Mouse (Mus musculus) hindbrain, embryonic 16.5 days (tissue): ENCODE measurements at regions not wholly inside any gene's neighbourhood (a gene's known extent, or its start where the extent isn't known, plus 50 kb on each side); places are given as distances from the start of the nearest gene placed in this dataset.
"Not testable (repeated sequence)": the region's sequence is repeated elsewhere in the genome, so short reads cannot be mapped to it uniquely, and the experiment has no call there.

Source experiments
- ATAC-seq: fragments of 200-750 bp; cut with Nextera tagmentation; 2 replicates; pipeline ENCODE4 v1.8.0; 2017; ENCODE audit warnings: moderate TSS enrichment, moderate library complexity
- H3K27ac ChIP-seq: fragments of 300-500 bp; sonication (generic); 2 replicates; pipeline ENCODE4 v1.5.1; 2014; ENCODE audit warnings: low read depth, mild to moderate bottlenecking, control low read depth, low read length, moderate library complexity
- H3K27me3 ChIP-seq: fragments of 300-500 bp; sonication (generic); replicated peaks from 2 replicates; pipeline ENCODE4 v1.6.1; 2014; ENCODE audit warnings: low read length; ENCODE audit not compliant: control insufficient read depth, insufficient read depth
- H3K36me3 ChIP-seq: fragments of 300-500 bp; sonication (generic); 2 replicates; pipeline ENCODE4 v1.6.1; 2014; ENCODE audit warnings: mild to moderate bottlenecking, low read length, moderate library complexity, mixed read lengths; ENCODE audit not compliant: control insufficient read depth, insufficient read depth
- H3K4me1 ChIP-seq: fragments of 300-500 bp; sonication (generic); 2 replicates; pipeline ENCODE4 v1.6.1; 2014; ENCODE audit warnings: low read depth, low read length; ENCODE audit not compliant: control insufficient read depth, insufficient read depth
- H3K4me2 ChIP-seq: fragments of 300-500 bp; sonication (generic); 2 replicates; pipeline ENCODE4 v1.6.1; 2014; ENCODE audit warnings: mild to moderate bottlenecking, low read length, control low read depth, moderate library complexity
- H3K4me3 ChIP-seq: fragments of 300-500 bp; sonication (generic); 2 replicates; pipeline ENCODE4 v1.5.1; 2014; ENCODE audit warnings: mild to moderate bottlenecking, low read length, control low read depth, moderate library complexity
- H3K9ac ChIP-seq: fragments of 300-500 bp; sonication (generic); 2 replicates; pipeline ENCODE4 v1.6.1; 2014; ENCODE audit warnings: low read depth, mild to moderate bottlenecking, control low read depth, low read length, moderate library complexity
- H3K9me3 ChIP-seq: fragments of 300-500 bp; sonication (generic); 2 replicates; pipeline ENCODE4 v1.6.1; 2014; ENCODE audit warnings: mild to moderate bottlenecking, low read length, moderate library complexity; ENCODE audit not compliant: control insufficient read depth
- WGBS: fragments of 180-500 bp; shearing (Covaris S2); extraction: QIAGEN DNeasy Blood & Tissue Kit; methylation state at CpG from one replicate; pipeline ENCODE4 v1.1.7; 2014; 5-methylcytosine and 5-hydroxymethylcytosine counted together

- not testable (repeated sequence) for H3K27ac ChIP-seq
- WGBS: 69% methylated on average over 1 of the region's 1 CpGs
Measured at GRCm38 (mm10) chr8:28523506-28523905, 1076.0 kb downstream of the Poteg start.

GRCm38 (mm10) chr8:28547236-28547635, 1099.8 kb downstream of the Poteg start:
- no peak overlapping the region for H3K4me2 ChIP-seq
- H3K36me3 ChIP-seq: no peaks in the 10 kb centered on the region
- H3K4me1 ChIP-seq: no peaks in the 10 kb centered on the region
- H3K4me3 ChIP-seq: no peak overlapping the region
- ATAC-seq: no peak
- H3K27me3 ChIP-seq: no peaks in the 10 kb centered on the region
- H3K27ac ChIP-seq: no peak overlapping the region
- H3K9ac ChIP-seq: no peak overlapping the region
- H3K9me3 ChIP-seq: no peaks in the 10 kb centered on the region

More at GRCm38 (mm10) chr8:28523506-28523905, 1076.0 kb downstream of the Poteg start:
- not testable (repeated sequence) for H3K27me3 ChIP-seq, H3K36me3 ChIP-seq, ATAC-seq, H3K4me3 ChIP-seq, H3K4me2 ChIP-seq, H3K4me1 ChIP-seq, H3K9me3 ChIP-seq, H3K9ac ChIP-seq

GRCm38 (mm10) chr8:28559881-28560280, 1112.4 kb downstream of the Poteg start:
- ATAC-seq: no peak
- 67% methylated on average over 9 of the region's 9 CpGs for WGBS

GRCm38 (mm10) chr8:28579250-28579651, 1131.8 kb downstream of the Poteg start:
- Histone ChIP-seq H3K4me1 (no peaks in the 10 kb centered on the region), H3K4me2 (peak overlapping the region; percentile 28; the same call in 1 of the 2 replicates), H3K4me3 (no peak overlapping the region), H3K27ac (no peak overlapping the region), H3K27me3 (no peaks in the 10 kb centered on the region), H3K9me3 (no peaks in the 10 kb centered on the region), H3K9ac (no peak overlapping the region), H3K36me3 (no peaks in the 10 kb centered on the region)
- no peak for ATAC-seq
- WGBS: 48% methylated on average over 8 of the region's 8 CpGs

More at GRCm38 (mm10) chr8:28559881-28560280, 1112.4 kb downstream of the Poteg start:
- H3K27me3 ChIP-seq: no peaks in the 10 kb centered on the region
- no peak overlapping the region for H3K9ac ChIP-seq
- no peaks in the 10 kb centered on the region for H3K9me3 ChIP-seq
- no peaks in the 10 kb centered on the region for H3K36me3 ChIP-seq
- no peak overlapping the region for H3K4me3 ChIP-seq
- H3K4me1 ChIP-seq: no peaks in the 10 kb centered on the region
- H3K4me2 ChIP-seq: no peak overlapping the region; the same call in 1 of the 2 replicates
- no peak overlapping the region for H3K27ac ChIP-seq

- no peak overlapping the region for H3K9ac ChIP-seq
- H3K4me3 ChIP-seq: no peak overlapping the region
- no peaks in the 10 kb centered on the region for H3K9me3 ChIP-seq
- H3K27me3 ChIP-seq: no peaks in the 10 kb centered on the region
- H3K36me3 ChIP-seq: no peaks in the 10 kb centered on the region
- no peak overlapping the region for H3K27ac ChIP-seq
- no peak for ATAC-seq
- 95% methylated on average over 2 of the region's 2 CpGs for WGBS
- H3K4me1 ChIP-seq: no peaks in the 10 kb centered on the region
- H3K4me2 ChIP-seq: no peak overlapping the region
Measured at GRCm38 (mm10) chr8:28580821-28581220, 1133.4 kb downstream of the Poteg start.

- no peak for ATAC-seq
- no peak overlapping the region for H3K4me3 ChIP-seq
- H3K9ac ChIP-seq: no peak overlapping the region
- H3K36me3 ChIP-seq: no peaks in the 10 kb centered on the region
- H3K27me3 ChIP-seq: no peaks in the 10 kb centered on the region
- no peaks in the 10 kb centered on the region for H3K9me3 ChIP-seq
- H3K4me2 ChIP-seq: no peak overlapping the region
- no peak overlapping the region for H3K27ac ChIP-seq
- H3K4me1 ChIP-seq: no peaks in the 10 kb centered on the region
Measured at GRCm38 (mm10) chr8:28589999-28590398, 1142.5 kb downstream of the Poteg start.

GRCm38 (mm10) chr8:28593238-28593637, 1145.8 kb downstream of the Poteg start:
- no peak for ATAC-seq
- Histone ChIP-seq H3K4me2 (no peak overlapping the region), H3K4me3 (no peak overlapping the region), H3K4me1 (no peaks in the 10 kb centered on the region), H3K27me3 (no peaks in the 10 kb centered on the region), H3K9me3 (no peaks in the 10 kb centered on the region), H3K27ac (no peak overlapping the region), H3K9ac (no peak overlapping the region), H3K36me3 (no peaks in the 10 kb centered on the region)
- WGBS: 91% methylated on average over 3 of the region's 3 CpGs

- no peak overlapping the region for H3K27ac ChIP-seq
- H3K4me3 ChIP-seq: no peak overlapping the region
- no peaks in the 10 kb centered on the region for H3K4me1 ChIP-seq
- 69% methylated on average over 12 of the region's 12 CpGs for WGBS
- H3K27me3 ChIP-seq: no peaks in the 10 kb centered on the region
- ATAC-seq: no peak
- no peaks in the 10 kb centered on the region for H3K36me3 ChIP-seq
- H3K9me3 ChIP-seq: no peaks in the 10 kb centered on the region
- no peak overlapping the region for H3K4me2 ChIP-seq
- no peak overlapping the region for H3K9ac ChIP-seq
Measured at GRCm38 (mm10) chr8:28594191-28594590, 1146.7 kb downstream of the Poteg start.

- H3K27me3 ChIP-seq: no peaks in the 10 kb centered on the region
- H3K4me2 ChIP-seq: no peak overlapping the region
- no peak overlapping the region for H3K27ac ChIP-seq
- no peaks in the 10 kb centered on the region for H3K9me3 ChIP-seq
- no peaks in the 10 kb centered on the region for H3K36me3 ChIP-seq
- 42% methylated on average over 8 of the region's 8 CpGs for WGBS
- ATAC-seq: no peak
- no peak overlapping the region for H3K9ac ChIP-seq
- no peaks in the 10 kb centered on the region for H3K4me1 ChIP-seq
- no peak overlapping the region for H3K4me3 ChIP-seq
Measured at GRCm38 (mm10) chr8:28594606-28595005, 1147.1 kb downstream of the Poteg start.

- no peak overlapping the region for H3K4me2 ChIP-seq
- H3K9me3 ChIP-seq: no peaks in the 10 kb centered on the region
- no peaks in the 10 kb centered on the region for H3K4me1 ChIP-seq
- no peak overlapping the region for H3K4me3 ChIP-seq
- H3K9ac ChIP-seq: no peak overlapping the region
- ATAC-seq: no peak
- 78% methylated on average over 5 of the region's 5 CpGs for WGBS
- H3K27me3 ChIP-seq: no peaks in the 10 kb centered on the region
- H3K27ac ChIP-seq: no peak overlapping the region
- no peaks in the 10 kb centered on the region for H3K36me3 ChIP-seq
Measured at GRCm38 (mm10) chr8:28595880-28596279, 1148.4 kb downstream of the Poteg start.
